Mouse (Mus musculus): Measurements from ENCODE around the gene Gid4.

Gid4 gene

DNA sequence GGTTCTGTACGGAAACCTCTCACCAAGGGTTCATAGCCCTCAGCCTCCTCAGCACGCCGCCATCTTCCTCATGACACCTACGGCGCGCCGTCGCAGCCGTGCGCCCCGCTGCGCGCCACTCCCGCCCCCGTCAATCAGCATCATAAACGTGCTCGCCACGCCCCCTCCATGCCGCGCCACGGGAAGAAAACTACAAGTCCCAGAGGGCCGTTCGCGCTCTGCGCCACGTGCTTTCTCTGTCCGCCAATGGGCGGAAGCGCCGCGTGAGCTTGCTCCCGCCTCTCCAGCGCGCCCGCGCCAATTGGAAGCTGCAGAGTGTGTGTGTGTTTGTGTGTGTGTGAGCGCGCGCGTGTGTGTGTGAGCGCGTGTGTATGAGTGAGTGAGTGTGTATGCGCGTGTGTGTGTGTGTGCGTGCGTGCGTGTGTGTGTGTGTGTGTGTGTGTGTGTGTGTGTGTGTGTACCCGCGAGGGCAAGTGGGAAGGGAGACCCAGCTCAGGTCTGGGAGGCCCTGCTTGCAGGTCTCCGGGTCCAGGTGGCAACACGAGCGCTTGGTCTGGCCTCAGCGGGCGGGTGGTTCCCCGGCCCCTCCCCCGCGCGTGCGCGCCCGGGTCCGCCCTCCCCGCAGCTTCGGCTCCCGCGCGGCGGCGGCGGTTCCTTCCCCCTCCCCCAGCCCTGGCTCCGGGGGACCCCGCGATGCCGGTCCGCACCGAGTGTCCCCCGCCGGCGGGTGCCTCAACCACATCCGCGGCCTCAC lies at the start of gene Gid4:
Gene Gid4, plus strand, starts transcription at position 183 of the 754 bp plus-strand sequence.
- DNase-seq (ENCODE audit: low spot score): peak; percentile 99

DNA sequence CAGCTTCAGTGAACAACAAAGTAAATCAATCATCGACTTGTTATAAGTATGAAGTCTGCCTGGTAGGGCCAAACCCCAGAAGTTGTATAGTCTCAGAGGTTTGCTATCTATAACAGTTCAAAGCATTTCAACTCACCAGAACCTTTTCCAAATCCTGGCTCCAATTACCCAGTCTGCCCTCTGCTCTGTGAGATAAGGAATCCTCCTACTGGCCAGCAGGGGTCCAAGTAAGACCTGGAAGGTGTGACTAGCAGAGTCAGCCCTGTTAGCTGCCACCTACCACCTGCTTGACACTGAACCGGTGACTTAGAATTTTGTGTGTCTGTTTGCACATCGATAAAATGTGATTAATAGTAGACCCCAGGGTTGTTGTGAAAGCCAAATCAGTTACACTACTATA lies 49.7 kb upstream of the Gid4 start:
- DNase-seq (ENCODE audit: low spot score): no peak

DNA sequence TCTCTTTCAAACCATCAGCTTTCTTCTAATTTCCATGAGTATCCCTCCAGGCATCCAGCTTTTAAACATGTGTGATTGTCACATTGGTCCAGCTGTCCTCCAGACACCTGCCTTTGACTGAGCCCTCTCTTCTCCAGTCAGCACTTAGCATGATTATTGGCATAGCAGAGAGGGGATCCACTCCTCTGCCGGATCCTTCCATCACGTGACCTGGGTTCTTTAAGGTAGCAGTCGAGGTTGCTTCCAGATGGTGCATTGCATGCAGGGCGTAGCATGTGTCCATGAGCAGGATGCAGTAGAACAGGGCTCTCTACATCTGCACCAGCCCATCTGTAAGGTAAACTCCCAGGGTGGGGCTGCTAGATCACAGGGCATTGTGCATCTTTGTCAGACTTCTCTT lies 48.0 kb upstream of the Gid4 start:
- DNase-seq (ENCODE audit: low spot score): no peak

DNA sequence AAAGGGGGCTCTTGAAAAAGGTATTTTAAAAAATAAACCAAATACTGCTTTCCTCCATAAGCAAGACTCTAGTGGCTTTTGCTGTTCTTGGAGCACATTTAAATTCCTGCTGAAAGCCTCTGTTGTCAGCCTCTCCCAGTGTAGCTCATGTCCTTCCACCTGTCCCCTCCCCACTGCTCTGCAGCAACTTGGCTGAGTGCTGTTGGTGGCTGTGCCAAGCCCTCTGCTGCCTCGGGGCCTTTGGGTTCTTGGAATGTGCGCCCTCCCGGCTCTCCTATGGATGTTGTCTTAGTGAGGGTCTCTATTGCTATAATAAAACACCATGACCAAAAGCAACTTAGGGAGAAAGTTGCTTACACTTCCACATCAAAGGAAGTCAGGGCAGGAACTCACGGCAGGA lies 47.5 kb upstream of the Gid4 start:
- DNase-seq (ENCODE audit: low spot score): no peak

DNA sequence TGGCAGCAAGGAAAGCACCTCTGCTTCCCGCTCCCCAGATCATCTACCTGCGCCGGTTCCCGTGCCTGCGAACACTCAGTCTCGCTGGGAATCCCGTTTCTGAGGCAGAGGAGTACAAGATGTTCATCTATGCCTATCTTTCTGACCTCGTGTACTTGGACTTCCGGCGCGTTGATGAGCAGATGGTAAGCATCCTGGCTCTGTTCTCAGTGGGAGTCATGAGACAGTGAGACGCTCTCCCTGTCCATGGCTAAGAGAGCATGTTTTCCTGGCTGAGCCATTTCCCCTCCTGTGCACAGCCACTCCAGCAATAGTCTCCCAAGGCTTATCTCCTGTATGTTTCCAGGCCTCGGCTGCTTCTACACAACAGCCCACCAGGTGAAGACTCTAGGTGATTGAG lies 46.5 kb upstream of the Gid4 start:
- DNase-seq (ENCODE audit: low spot score): no peak

DNA sequence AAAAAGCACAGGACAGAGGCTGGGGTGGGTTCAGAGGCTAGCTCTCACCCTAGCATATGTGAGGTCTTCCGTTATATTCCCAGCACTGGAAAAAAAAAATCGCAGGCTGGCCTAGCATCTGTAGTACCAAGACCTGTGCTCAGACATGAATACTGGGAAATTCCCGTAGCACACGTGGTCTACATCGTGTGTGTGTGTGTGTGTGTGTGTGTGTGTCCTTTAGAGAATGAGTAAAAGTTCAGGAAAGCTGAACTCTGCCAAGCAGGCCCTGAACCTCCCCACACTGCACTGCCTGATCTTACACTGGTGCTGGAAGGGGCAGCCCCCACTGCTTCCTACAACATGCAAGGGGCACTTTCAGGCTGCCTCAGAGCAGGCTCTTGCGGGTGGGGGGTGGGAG lies 42.5 kb upstream of the Gid4 start:
- no peak for DNase-seq (ENCODE audit: low spot score)

DNA sequence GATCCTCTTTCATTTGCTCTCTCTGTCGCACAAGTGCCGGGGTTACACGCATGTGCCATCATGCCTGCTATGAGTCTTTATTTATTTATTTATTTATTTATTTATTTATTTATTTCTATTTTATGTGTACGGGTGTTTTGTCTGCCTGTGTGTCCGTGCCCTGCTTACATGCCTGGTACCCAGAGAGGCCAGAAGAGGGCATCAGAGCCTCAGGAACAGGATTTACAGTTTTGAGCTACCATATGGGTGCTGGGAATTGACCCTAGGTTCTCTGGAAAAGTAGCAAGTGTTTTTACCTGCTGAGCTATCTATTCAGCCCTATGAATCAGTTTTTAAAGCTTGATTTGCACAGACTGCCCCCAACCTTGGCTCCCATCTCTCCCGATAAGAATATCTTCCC lies 33.4 kb upstream of the Gid4 start:
- DNase-seq (ENCODE audit: low spot score): no peak

DNA sequence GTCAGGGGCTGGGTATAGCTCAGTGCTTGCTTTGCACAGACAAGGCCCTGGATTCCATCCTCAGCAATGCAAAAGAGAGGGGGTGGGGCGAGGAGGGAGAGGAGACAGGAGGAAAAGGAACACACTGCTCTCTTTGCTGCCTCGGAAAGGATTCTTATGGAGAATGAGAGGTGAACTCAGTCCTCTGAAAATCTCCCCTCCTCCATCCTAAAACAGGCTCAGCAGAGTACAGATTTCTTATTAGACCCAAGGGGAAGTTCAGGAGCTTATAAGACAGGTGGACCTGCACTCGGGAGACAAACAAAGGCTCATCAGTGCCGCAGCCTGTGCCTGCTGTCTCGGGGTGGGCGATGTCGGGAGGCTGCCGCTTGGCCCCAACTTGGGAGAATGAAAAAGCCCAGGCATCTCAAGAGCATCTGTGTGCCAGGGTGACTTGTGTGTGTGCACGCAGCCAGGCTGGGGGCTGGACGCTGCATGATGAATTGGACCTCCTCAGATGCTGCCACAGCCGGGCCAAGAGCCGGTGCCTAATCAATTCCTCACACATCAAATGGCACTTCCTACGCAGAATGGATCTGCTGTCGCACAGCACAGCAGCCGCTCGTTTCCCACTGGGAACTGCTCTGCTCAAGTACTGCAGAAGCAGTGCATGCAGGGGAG lies 32.1 kb upstream of the Gid4 start:
- peak; percentile 70 for DNase-seq (ENCODE audit: low spot score)

DNA sequence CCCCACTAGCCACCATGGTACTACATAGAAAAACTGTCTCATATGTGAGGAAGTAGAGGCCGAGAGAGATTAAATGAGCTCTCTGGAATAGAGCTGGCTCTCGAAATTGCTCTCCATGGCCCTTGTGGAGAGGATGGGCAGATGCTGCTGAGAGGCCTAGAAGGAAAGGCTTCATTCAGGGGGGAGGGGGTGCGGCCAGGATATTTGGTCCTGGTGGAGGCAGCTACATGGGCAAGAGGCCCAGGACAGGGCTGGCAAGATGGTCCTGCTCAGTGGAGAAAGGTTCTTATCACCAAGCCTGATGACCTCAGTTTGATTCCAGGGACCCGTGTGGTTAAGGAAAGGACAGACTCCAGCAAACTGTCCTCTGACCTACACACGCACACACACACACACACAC lies 31.0 kb upstream of the Gid4 start:
- no peak for DNase-seq (ENCODE audit: low spot score)

DNA sequence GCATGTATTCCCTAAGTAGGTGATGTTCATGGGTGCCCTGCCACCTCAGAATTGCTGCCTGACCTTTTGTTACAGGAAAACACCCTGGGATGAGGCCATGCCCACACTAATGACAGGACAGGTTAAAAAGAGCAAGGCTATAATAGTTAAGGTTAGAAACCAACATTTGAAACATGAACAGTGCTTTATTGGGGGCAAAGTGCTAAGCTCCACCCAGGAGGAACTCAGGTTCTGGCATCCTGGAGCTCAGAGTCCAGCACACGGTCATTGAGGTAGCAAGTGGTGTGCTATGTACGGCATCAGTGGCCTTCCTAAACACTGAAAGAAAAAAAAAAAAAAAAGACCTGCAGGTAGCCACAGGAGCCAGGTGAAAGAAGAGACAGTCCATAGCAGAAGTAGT lies 29.0 kb upstream of the Gid4 start:
- no peak for DNase-seq (ENCODE audit: low spot score)

DNA sequence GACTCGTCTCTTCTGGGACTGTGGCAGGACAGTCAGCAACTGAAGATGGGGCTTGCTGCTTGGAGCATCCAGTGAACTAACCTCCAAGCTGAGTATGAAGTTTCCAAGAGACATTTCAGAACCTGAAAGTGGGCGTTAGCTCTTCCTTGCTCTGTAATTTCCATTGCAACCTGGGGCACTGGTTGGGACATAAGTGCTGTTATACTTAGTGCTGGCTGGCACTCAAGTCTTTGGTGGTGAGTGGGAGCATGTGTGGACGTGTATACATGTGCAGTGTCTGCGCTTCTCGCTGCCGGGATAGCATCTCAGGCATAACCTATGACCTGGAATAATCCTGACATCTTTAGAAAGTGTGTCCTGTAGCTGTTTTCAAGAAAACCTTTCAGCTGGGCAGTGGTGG lies 25.6 kb upstream of the Gid4 start:
- DNase-seq (ENCODE audit: low spot score): no peak

DNA sequence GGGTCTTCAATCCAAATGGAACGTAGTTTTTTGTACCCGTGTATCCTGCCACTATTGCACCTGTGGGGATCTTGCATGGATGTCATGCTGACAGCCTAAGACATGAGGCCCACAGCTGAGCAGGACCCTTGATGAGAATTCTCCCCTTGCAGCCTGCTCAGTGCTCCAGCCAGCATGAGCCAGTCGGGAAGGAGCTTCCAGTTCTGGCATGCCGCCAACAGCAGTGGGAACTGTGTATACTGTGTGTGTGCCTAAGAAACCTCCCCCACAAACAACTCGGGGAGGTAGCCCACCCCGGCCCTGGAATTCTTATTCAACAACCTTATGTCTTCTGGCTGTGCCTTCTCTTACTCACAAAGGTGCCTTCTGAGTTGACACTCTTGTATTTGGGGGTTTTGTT lies 20.4 kb upstream of the Gid4 start:
- DNase-seq (ENCODE audit: low spot score): no peak

DNA sequence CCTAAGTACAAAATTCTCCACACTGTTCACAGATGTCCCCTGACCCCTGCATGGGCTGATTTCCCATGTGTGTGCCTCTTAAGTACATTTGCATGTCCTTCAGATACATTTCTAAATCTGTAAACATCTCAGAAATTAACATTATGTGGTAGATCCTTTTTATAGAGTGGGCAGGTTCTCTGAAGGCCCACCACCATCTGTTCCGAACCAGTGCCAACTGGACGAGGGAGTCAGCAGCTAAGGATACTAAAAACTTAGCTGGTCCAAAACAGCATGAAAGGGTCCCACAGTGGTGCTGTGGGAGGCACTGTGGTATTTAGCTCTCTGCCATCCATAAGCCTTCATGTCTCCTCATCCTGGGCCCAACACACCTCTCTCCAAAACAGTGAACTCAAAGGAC lies 19.8 kb upstream of the Gid4 start:
- DNase-seq (ENCODE audit: low spot score): no peak

DNA sequence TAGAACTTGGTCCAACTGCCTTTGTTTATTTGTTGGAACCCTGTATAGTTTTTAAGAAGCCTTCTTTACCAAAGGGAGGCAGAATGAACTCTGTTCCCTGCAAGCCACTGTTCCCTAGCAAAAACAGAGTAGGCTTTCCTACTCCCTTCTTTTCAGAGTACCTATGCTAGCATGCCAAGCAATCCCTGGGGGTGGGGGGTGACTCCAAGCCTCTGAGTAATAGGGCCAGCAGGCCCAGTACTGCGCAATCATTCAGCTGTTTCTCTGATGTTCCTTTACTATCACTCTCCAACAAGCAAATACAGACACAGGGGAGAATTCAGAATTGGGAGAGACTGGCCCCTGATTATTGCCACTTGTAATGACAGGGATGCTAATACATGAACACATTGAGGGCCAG lies 10.3 kb upstream of the Gid4 start:
- DNase-seq (ENCODE audit: low spot score): no peak

DNA sequence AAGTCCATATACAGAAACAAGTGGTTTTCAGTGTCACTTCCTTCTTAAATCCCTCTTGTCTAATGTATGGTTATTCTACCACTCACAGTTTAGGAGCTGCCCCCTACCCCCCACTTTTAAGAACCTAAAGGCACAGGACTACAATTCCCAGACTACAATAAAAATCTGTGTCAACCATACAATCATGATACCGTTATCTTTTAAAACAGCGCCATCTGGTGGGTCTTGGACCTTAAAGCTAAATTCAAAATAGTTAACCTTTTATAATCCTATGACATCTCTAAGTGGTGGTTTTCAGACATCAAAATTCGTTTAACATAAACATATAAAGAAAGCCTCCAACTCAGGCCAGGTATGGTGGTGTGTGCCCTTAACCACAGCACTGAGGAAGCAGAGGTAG lies 4.8 kb upstream of the Gid4 start:
- DNase-seq (ENCODE audit: low spot score): peak; percentile 62

DNA sequence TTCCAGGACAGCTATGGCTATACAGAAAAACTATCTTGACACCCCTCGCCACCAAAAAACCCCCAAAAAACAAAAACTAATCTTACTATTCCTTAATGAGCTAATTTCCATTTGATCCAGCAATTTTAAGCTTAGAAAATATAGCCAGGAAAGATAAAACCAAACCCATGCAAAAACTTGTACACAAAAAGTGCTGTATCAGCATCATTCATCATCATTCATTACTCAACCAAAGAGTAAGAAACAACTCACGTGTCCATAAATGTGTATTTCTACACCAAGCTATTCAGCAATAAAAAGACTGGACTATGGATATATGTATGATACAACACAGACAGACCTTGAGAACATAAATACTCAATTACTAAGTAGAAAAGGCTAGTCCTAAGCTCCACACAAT lies 4.0 kb upstream of the Gid4 start:
- DNase-seq (ENCODE audit: low spot score): no peak

DNA sequence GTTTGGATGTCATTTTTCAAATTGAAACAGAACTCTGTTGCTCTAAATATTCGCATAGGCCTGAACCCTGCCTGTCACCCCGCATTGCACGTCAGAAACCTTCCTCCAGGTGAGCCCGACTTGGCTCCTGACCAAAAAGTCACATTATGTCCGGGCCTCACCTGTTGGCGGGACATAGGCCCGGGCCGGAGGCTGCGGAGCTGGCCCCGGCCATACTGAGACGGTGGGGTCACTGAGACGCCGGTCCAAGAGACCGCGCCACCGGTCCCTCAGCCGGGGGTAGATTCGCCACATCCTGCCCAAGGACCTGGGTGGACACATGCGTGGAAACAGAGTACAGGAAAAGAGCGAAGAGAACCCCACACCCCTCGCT lies 369 bp upstream of the Gid4 start:
- DNase-seq (ENCODE audit: low spot score): no peak

DNA sequence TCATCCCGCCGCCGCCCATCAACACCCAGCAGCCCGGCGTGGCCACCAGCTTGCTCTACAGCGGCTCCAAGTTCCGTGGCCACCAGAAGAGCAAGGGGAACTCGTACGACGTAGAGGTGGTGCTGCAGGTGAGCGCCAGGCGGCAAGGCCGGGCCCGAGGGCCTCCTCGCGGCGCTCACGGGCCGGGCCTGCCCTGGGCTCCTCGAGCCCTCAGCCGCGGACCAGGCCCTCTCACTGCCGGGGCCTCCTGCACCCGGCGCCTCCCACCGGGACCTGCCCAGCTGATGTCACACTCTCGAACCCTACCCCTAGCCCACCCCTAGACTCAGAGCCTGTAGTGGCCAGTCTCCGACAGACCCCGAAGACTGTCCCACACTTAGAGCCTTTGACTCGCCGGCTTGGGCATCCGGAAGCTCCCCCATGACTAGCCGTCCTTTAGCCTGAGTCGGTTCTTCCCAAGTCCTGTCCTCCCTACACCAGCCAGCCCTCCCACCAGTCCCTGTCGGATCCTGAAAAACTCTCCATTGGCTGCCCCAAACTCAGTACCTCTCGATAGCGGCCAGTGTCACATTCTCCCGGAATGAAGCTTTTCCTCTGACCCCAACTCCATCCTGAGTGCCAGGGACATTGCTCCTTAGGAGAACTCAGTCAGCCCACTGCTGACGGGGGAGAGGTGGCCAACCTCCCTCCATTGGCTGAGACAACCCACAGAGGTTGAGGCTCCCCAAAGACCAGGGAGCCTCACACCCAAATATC lies 950 bp downstream of the Gid4 start, which contains the start of gene Atpaf2:
Gene Atpaf2, minus strand, starts transcription at position 741 of the 756 bp plus-strand sequence.
- DNase-seq (ENCODE audit: low spot score): no peak

DNA sequence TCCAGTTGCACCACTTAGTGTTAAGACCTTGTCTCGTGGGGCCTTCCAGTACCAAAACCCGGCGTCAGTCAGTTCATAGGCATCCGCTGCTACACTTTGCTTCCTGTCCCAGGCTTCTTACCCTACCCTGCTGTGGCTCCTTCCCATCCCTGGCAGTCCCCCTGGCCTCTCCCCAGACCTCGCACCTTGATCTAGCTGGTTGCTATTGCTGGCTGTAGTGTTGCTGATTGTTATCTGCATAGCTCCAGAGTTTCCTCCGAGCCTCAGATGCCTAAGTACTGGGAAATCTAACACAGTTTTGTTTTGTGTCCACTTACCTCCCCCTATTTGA lies 1.5 kb downstream of the Gid4 start:
- no peak for DNase-seq (ENCODE audit: low spot score)

DNA sequence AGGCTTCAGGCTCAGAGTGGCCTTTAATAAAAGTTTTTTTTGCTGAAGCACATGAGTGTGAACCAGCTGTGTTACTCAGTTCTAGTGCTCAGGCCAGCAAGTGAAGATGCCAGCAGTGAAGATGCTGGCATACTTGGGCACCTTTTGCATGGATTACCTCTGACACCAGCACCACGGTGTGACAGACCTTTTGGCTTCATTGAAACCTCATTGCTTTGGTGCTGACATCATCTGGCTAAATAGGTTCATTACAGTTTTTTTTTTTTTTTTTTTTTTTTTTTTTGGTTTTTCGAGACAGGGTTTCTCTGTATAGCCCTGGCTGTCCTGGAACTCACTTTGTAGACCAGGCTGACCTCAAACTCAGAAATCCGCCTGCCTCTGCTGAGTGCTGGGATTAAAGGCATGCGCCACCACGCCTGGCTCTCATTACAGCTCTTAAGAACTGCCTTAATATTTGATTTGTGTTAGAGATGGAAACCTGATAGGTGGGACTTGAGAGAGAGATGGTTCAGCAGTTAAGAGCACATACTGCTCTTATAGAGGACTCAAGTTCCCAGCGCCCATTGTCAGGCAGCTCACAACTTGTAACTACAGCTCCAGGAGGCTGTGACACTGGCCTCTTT lies 5.2 kb downstream of the Gid4 start:
- no peak for DNase-seq (ENCODE audit: low spot score)

DNA sequence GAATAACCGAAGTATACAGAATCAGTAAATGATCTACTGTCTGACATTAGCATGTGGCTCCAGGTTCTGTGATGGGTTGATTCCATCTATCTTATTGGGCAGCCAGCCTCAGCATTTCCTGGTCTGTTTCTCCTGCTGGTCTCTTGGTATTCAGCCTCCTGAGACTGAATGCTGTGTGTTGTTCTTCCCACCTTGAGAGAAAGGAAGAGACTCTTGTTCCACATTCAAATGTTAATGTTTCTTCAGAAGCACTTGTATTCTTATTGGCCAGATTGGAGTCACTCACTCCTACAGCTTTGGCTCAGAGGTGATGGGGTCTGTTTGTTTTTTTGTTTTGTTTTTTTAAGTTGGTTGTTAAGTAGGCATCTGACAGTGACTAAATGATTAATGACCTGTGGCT lies 6.1 kb downstream of the Gid4 start:
- no peak for DNase-seq (ENCODE audit: low spot score)

DNA sequence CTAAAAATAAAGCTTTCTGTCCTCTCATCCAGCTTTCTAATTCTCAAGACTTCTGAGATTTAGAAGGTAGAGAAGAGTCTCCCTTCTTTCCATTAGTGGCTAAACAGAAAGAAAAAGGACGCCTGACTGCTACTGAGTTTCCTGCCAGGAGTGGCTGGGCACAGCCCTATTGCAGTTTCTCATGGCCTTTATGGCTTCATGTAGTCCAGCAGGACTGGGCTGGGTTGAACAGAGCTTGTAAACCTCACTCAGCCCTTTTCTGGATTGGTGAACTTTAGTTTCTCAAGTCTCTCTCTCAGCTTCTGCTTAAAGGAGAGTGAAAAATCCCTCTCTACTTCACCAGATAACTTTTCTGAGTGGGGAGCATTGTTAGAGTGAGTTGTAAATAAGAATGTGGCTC lies 9.5 kb downstream of the Gid4 start:
- no peak for DNase-seq (ENCODE audit: low spot score)

DNA sequence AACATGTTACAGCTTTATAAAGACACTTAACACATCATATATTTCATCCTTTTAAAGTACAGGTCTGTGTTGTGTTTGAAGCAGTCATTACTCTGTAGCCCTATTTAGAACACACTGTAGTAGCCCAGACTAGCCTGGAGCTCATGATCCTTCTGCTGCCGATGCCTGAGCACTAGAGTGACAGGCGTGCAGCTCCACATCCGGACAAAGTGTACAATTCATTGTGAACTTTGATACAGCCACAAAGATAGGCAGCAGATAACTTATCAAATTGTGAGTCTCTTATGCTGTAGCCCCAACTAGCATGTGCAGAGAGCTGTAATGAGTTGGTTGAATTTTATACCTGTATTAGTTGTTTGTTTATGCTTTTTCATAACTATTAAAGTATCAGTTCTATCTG lies 10.7 kb downstream of the Gid4 start:
- DNase-seq (ENCODE audit: low spot score): no peak

Measured in left cerebral cortex, adult 11 months (tissue).